Mouse (Mus musculus): ENCODE data around the gene Zfp605. TPM values are rescaled to one million over a fixed set of nuclear protein-coding genes. Genes with fewer than 3 reads are reported as not detected.
A peak's percentile ranks its signal among the peaks of the same experiment; 100 is the strongest.

The Zfp605 gene
- polyA plus RNA-seq, 1 experiment from 2014 or later = 0.99 TPM

- Histone ChIP-seq H3K27ac (ENCODE audit: low read depth) (no peak overlapping the region), H3K4me1 (ENCODE audit: insufficient read depth) (peaks cover 2% of the 10 kb centered on the region; the same call in 1 of the 2 replicates), H3K9ac (replicated peaks) (no peak overlapping the region), H3K9me3 (ENCODE audit: low read length) (peaks cover 6% of the 10 kb centered on the region; the same call in 1 of the 2 replicates), H3K4me3 (ENCODE audit: low read depth, low read length) (no peak overlapping the region), H3K27me3 (ENCODE audit: insufficient read depth, low read length) (no peaks in the 10 kb centered on the region), H3K36me3 (replicated peaks; ENCODE audit: insufficient read depth, low read length) (peaks cover 16% of the 10 kb centered on the region), H3K4me2 (ENCODE audit: low read depth, low read length) (no peak overlapping the region)
- TF ChIP-seq EP300 (IDR thresholded peaks at IDR 0.05; ENCODE audit: low read depth) (no peak), CTCF (IDR thresholded peaks at IDR 0.05; ENCODE audit: low read depth) (no peak)
- 94% methylated on average over 3 of the region's 3 CpGs for WGBS (ENCODE audit: insufficient replicate concordance)
- ATAC-seq (no peak), DNase-seq (no peak)
Measured at GRCm38 (mm10) chr5:110137816-110138215, 27.9 kb downstream of the Zfp605 start.

GRCm38 (mm10) chr5:110139325-110139724 lies 29.4 kb downstream of the Zfp605 start:
- Histone ChIP-seq H3K9me3 (ENCODE audit: low read length) (no peaks in the 10 kb centered on the region), H3K4me3 (ENCODE audit: low read depth, low read length) (no peak overlapping the region), H3K36me3 (replicated peaks; ENCODE audit: insufficient read depth, low read length) (peaks cover 26% of the 10 kb centered on the region), H3K27me3 (ENCODE audit: insufficient read depth, low read length) (no peaks in the 10 kb centered on the region), H3K4me1 (ENCODE audit: insufficient read depth) (peaks cover 2% of the 10 kb centered on the region; the same call in 1 of the 2 replicates), H3K4me2 (ENCODE audit: low read depth, low read length) (no peak overlapping the region), H3K27ac (ENCODE audit: low read depth) (no peak overlapping the region), H3K9ac (replicated peaks) (no peak overlapping the region)
- DNase-seq = no peak
- 84% methylated on average over 3 of the region's 3 CpGs for WGBS (ENCODE audit: insufficient replicate concordance)
- no peak for TF ChIP-seq CTCF (IDR thresholded peaks at IDR 0.05; ENCODE audit: low read depth)
- no peak for ATAC-seq

GRCm38 (mm10) chr5:110140424-110140823 lies 30.5 kb downstream of the Zfp605 start:
- DNase-seq (no peak), ATAC-seq (no peak)
- H3K4me1 ChIP-seq (ENCODE audit: insufficient read depth) = peaks cover 2% of the 10 kb centered on the region; the same call in 1 of the 2 replicates
- H3K36me3 ChIP-seq (replicated peaks; ENCODE audit: insufficient read depth, low read length) = peaks cover 36% of the 10 kb centered on the region
- no peaks in the 10 kb centered on the region for H3K9me3 ChIP-seq (ENCODE audit: low read length)
- 84% methylated on average over 7 of the region's 7 CpGs for WGBS (ENCODE audit: insufficient replicate concordance)
- no peak overlapping the region for H3K4me3 ChIP-seq (ENCODE audit: low read depth, low read length)
- TF ChIP-seq EP300 (IDR thresholded peaks at IDR 0.05; ENCODE audit: low read depth) (no peak), CTCF (IDR thresholded peaks at IDR 0.05; ENCODE audit: low read depth) (no peak)
- H3K9ac ChIP-seq (replicated peaks) = no peak overlapping the region
- H3K27ac ChIP-seq (ENCODE audit: low read depth) = no peak overlapping the region
- H3K27me3 ChIP-seq (ENCODE audit: insufficient read depth, low read length) = no peaks in the 10 kb centered on the region
- H3K4me2 ChIP-seq (ENCODE audit: low read depth, low read length) = no peak overlapping the region

- Histone ChIP-seq H3K27me3 (ENCODE audit: insufficient read depth, low read length) (no peaks in the 10 kb centered on the region), H3K9ac (replicated peaks) (no peak overlapping the region), H3K4me1 (ENCODE audit: insufficient read depth) (no peaks in the 10 kb centered on the region), H3K4me2 (ENCODE audit: low read depth, low read length) (no peak overlapping the region), H3K4me3 (ENCODE audit: low read depth, low read length) (no peak overlapping the region), H3K36me3 (replicated peaks; ENCODE audit: insufficient read depth, low read length) (peaks cover 53% of the 10 kb centered on the region), H3K27ac (ENCODE audit: low read depth) (no peak overlapping the region), H3K9me3 (ENCODE audit: low read length) (no peaks in the 10 kb centered on the region)
- DNase-seq = no peak
- WGBS (ENCODE audit: insufficient replicate concordance) = 67% methylated on average over 2 of the region's 2 CpGs
- ATAC-seq = no peak
- TF ChIP-seq CTCF (IDR thresholded peaks at IDR 0.05; ENCODE audit: low read depth) (no peak), EP300 (IDR thresholded peaks at IDR 0.05; ENCODE audit: low read depth) (no peak)
Measured at GRCm38 (mm10) chr5:110142309-110142708, 32.4 kb downstream of the Zfp605 start.

- ATAC-seq (no peak), DNase-seq (no peak)
- H3K9ac ChIP-seq (replicated peaks) = no peak overlapping the region
- H3K4me2 ChIP-seq (ENCODE audit: low read depth, low read length) = no peak overlapping the region
- H3K4me1 ChIP-seq (ENCODE audit: insufficient read depth) = no peaks in the 10 kb centered on the region
- H3K9me3 ChIP-seq (ENCODE audit: low read length) = no peaks in the 10 kb centered on the region
- H3K27ac ChIP-seq (ENCODE audit: low read depth) = no peak overlapping the region
- TF ChIP-seq EP300 (IDR thresholded peaks at IDR 0.05; ENCODE audit: low read depth) (no peak), CTCF (IDR thresholded peaks at IDR 0.05; ENCODE audit: low read depth) (peak; percentile 58)
- no peak overlapping the region for H3K4me3 ChIP-seq (ENCODE audit: low read depth, low read length)
- WGBS (ENCODE audit: insufficient replicate concordance) = 84% methylated on average over 5 of the region's 5 CpGs
- no peaks in the 10 kb centered on the region for H3K27me3 ChIP-seq (ENCODE audit: insufficient read depth, low read length)
- peaks cover 57% of the 10 kb centered on the region for H3K36me3 ChIP-seq (replicated peaks; ENCODE audit: insufficient read depth, low read length)
Measured at GRCm38 (mm10) chr5:110143007-110143406, 33.1 kb downstream of the Zfp605 start.

GRCm38 (mm10) chr5:110169374-110169773 lies 59.5 kb downstream of the Zfp605 start:
- ATAC-seq = no peak
- WGBS (ENCODE audit: insufficient replicate concordance) = 90% methylated on average over 4 of the region's 4 CpGs

More at GRCm38 (mm10) chr5:110169374-110169773, 59.5 kb downstream of the Zfp605 start:
- Histone ChIP-seq H3K4me3 (ENCODE audit: low read depth, low read length) (no peak overlapping the region), H3K9ac (replicated peaks) (no peak overlapping the region), H3K4me1 (ENCODE audit: insufficient read depth) (no peaks in the 10 kb centered on the region), H3K4me2 (ENCODE audit: low read depth, low read length) (no peak overlapping the region), H3K27me3 (ENCODE audit: insufficient read depth, low read length) (no peaks in the 10 kb centered on the region), H3K36me3 (replicated peaks; ENCODE audit: insufficient read depth, low read length) (peaks cover 55% of the 10 kb centered on the region), H3K9me3 (ENCODE audit: low read length) (no peaks in the 10 kb centered on the region), H3K27ac (ENCODE audit: low read depth) (no peak overlapping the region)
- no peak for TF ChIP-seq EP300 (IDR thresholded peaks at IDR 0.05; ENCODE audit: low read depth)
- no peak for TF ChIP-seq CTCF (IDR thresholded peaks at IDR 0.05; ENCODE audit: low read depth)
- DNase-seq = no peak

Data from liver, postnatal 0 days (tissue).